Mouse (Mus musculus): ENCODE results near the gene Fh1. TPM values are rescaled to one million over a fixed set of nuclear protein-coding genes. Genes with fewer than 3 reads are reported as not detected.

The Fh1 gene
- 20.4 and 25.9 TPM in 2 replicates for polyA plus RNA-seq (2012; rRNA removed)

DNA sequence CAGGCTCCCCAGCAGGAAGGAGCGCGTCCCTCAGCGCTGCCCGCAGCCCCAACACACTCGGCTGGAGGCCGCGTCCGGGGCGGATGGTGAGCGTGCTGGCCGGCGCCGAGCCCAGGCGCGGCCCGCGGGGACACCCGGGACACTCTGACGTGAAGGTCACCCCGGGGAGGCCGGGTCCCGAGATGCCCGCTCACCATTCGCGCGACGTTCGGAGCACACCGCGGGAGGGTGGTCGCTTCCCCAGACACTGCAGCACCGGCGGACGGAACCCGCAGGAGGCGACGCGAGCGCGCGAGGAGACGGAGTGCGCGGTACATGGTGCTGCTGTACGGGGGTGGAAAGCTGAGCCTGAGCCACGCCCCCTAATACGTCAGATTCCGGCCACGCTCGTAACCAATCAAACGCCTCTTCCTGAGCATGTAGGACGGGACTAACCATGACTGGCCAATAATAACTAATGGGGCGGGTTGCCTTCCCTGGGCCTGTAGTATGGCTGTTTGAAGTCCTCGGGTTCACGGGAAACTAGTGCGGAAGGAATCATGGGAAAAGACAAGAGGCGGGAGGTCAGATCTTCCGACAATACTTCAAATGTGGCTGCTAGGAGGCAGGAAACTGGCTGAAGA, at the start of gene Fh1:
Gene Fh1 (minus strand): TSS at position 379 of the 623 bp plus-strand sequence.

DNA sequence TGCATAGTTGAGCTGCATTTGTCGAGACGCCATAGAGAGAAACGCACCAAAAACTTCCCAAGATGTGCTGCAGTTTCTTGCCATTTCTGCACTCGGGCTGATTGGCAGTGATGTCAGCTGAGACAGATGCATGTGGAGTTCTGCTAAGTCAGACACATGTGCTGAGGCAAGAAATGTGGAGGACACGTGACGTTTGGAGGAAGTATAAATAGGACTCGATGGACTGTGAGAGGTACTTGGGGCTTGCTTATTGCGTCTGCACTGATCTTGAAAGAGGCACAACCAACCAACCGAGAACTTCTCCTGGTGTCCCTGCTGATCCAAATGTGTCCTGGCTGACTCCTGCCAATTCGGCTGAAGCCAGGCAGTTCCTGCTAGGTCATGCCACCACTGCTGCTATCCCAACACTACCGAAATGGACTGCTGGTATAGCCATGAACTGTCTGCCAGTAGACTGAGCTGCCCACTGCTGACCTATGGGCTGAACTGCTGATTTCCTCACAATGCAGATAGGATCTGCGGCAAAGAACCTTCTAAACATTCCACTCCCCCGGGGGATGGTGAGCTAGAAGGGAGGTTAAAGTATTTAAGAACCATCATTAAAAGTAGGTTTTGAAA, 5.5 kb downstream of the Fh1 start, which contains the start of gene Kmo:
Gene Kmo (plus strand): TSS at position 568 of the 618 bp plus-strand sequence.

Other genes starting within 250 kb of the Fh1 start
- 0.73 and 0.93 TPM in 2 replicates for gene Rgs7, start 133.1 kb downstream of the Fh1 start, polyA plus RNA-seq (2012; rRNA removed)
- 0.26 and 0.29 TPM in 2 replicates for gene Kmo, start 5.3 kb downstream of the Fh1 start, polyA plus RNA-seq (2012; rRNA removed)
- 9.1 and 10.4 TPM in 2 replicates for gene Opn3, start 67.1 kb upstream of the Fh1 start, polyA plus RNA-seq (2012; rRNA removed)
- gene Chml, start 67.3 kb upstream of the Fh1 start, polyA plus RNA-seq (2012; rRNA removed): 37.1 and 79.9 TPM in 2 replicates
- gene Wdr64, start 73.0 kb upstream of the Fh1 start, polyA plus RNA-seq (2012; rRNA removed): not detected in 2 replicates

Data from ovary, adult 2 months (tissue).